Mouse (Mus musculus): Measurements from ENCODE around the gene Fam69b. TPM values are rescaled to one million over a fixed set of nuclear protein-coding genes. Genes with fewer than 3 reads are reported as not detected.

Gene Fam69b
- polyA plus RNA-seq, 1 experiment, result 11.5 TPM

GRCm38 (mm10) chr2:26626081-26626480 is 2.2 kb upstream of the Fam69b start:
- DNase-seq (ENCODE audit: low spot score), result no peak

DNA sequence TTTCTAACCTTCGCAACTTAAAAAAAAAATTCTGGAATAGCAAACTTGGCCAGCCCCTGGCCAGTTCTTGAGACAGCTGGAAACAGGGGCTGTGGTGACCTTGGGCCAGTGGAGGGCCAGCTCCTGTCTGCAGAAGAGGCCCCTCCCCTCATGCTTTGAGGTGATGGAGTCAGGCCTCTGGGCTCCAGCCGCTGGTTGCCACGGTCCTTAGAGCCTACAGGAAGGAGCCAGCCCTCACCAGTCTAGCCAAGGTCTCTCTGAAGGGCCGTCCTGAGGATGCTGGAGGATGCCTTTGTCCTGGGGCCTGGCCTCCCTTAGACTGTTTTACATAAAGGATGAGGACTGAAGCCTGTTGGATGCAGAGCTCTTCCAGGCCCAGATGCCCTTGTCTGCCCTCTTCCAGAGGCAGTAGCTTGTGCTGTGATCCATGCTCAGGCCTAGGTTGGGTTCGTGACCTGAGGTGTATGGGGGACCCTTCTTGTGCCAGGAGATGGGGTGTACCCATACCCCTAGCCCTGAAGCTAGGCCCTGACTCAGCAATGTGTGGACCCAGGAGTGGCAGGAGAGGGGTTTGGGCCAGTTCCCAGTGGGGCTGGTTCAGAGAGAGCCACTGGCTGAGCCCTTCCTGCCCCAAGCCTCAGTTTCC is 658 bp downstream of the Fam69b start:
- DNase-seq (ENCODE audit: low spot score), result no peak

- no peak for DNase-seq (ENCODE audit: low spot score)
These were observed 4.5 kb downstream of the Fam69b start for GRCm38 (mm10) chr2:26632541-26633395.

DNA sequence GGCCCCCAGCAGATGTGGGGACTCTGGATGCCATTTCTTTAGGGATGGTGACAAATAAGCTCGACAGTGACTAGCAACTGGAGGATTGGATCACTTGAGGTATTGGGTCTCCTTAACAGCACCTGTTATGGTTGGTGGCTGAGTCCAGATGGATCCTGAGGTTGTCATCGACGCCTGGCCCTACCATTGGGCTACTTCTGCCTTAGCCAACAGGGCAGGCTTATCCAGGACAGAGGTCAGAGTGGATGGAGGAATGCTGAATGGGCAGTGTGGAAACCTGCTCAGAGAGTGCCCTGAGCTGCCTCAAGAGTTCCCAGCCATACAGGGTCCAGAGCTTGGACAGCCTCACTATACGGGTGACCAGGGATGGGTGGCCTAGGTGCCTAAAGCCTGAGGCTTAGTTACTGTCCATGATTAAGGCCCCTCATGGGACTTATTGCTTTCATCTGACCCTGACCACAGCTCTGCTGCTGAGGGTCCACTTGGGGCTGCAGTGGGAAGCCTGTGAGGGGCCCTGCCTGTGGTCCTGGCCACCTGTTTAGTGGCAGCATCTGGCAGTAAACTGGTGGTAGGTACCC is 5.8 kb downstream of the Fam69b start:
- DNase-seq (ENCODE audit: low spot score), result no peak

DNA sequence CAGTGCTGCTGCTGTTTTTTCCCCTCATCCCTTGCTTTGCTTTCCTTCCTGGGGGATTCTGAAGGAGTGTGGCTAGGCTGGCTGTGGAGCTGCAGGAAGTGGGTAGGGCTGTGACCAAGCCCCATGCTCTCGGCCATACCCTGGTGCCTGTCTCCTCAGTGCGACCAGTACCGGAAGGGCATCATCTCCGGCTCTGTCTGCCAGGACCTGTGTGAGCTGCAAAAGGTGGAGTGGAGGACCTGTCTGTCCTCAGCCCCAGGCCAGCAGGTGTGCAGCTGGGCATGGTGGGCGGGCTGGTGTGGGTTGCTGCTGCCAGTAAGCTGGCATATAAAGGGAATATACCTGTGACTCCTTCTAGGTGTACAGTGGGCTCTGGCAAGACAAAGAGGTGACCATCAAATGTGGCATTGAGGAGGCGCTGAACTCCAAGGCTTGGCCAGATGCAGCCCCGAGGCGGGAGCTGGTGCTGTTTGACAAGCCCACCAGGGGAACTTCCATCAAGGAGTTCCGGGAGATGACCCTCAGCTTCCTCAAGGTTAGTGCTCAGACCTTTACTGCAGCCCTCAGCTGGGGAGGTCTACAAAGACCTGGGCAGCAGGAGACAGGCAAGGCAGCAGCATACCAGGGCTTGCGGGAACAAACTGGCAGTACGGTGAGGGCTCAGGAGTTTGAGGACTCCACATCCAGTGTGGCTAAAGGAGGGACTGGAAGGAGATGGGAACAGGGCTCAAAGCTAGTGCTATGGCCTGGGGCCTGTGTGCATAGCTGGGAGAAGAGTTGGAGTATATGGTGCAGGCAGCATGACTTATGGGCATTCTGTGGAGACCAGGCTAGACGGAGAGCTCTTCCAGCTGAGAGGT is 6.6 kb downstream of the Fam69b start:
- DNase-seq (ENCODE audit: low spot score), result no peak

DNA sequence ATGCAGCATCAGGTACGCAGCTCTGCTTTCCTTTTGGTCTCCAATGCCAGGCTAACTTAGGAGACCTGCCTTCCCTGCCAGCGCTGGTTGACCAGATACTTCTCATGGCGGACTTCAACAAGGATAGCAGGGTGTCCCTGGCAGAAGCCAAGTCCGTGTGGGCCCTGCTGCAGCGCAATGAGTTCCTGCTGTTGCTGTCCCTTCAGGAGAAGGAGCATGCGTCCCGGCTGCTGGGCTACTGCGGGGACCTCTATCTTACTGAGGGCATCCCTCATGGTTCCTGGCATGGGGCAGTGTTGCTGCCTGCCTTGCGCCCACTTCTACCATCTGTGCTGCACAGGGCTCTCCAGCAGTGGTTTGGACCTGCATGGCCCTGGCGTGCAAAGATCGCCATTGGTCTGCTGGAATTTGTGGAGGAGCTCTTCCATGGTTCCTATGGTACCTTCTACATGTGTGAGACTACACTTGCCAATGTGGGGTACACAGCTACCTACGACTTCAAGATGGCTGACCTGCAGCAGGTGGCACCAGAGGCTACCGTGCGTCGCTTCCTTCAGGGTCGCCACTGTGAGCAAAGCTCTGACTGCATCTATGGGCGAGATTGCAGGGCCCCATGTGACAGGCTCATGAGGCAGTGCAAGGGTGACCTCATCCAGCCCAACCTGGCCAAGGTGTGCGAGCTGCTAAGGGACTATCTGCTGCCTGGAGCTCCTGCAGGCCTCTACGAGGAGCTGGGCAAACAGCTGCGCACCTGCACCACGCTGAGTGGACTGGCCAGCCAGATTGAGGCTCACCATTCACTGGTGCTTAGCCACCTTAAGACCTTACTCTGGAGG is 7.5 kb downstream of the Fam69b start:
- no peak for DNase-seq (ENCODE audit: low spot score)

DNA sequence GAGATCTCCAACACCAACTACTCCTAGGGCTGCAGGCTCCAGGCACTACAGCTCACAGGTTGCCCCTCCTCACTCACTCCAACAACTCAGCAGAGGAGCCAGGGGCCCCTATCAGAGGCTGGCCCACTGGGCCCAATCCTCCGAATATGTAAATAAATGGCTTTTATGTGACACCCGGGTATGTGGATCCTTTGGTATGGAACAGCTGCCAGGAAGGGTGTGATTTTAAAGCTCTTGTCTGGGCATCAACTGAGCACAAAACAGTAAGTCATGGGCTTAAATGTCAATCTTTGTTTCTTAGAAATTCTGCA is 8.0 kb downstream of the Fam69b start:
- DNase-seq (ENCODE audit: low spot score), result no peak

GRCm38 (mm10) chr2:26637316-26637932 is 9.2 kb downstream of the Fam69b start:
- no peak for DNase-seq (ENCODE audit: low spot score)

GRCm38 (mm10) chr2:26638039-26638438 is 9.8 kb downstream of the Fam69b start:
- no peak for DNase-seq (ENCODE audit: low spot score)

GRCm38 (mm10) chr2:26638572-26638971 is 10.3 kb downstream of the Fam69b start:
- no peak for DNase-seq (ENCODE audit: low spot score)

DNA sequence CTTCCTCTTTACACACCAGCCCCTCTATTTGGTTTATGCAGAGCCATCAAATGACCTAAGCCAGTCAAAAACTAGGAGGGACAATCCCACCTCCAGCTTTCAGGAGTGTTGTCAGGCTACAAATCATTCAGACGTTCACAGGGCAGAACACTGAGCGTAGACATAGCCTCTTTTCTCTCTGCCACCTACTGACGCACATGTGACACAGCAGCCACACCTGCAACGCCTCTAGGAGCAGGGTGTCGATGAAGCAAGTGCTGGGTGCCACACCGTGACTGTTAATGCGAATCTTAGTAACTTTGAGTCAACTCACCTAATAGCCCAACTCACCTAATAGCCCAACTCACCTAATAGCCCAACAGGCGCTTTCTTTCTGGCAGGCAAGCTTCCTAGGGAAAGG is 10.8 kb downstream of the Fam69b start:
- no peak for DNase-seq (ENCODE audit: low spot score)

DNA sequence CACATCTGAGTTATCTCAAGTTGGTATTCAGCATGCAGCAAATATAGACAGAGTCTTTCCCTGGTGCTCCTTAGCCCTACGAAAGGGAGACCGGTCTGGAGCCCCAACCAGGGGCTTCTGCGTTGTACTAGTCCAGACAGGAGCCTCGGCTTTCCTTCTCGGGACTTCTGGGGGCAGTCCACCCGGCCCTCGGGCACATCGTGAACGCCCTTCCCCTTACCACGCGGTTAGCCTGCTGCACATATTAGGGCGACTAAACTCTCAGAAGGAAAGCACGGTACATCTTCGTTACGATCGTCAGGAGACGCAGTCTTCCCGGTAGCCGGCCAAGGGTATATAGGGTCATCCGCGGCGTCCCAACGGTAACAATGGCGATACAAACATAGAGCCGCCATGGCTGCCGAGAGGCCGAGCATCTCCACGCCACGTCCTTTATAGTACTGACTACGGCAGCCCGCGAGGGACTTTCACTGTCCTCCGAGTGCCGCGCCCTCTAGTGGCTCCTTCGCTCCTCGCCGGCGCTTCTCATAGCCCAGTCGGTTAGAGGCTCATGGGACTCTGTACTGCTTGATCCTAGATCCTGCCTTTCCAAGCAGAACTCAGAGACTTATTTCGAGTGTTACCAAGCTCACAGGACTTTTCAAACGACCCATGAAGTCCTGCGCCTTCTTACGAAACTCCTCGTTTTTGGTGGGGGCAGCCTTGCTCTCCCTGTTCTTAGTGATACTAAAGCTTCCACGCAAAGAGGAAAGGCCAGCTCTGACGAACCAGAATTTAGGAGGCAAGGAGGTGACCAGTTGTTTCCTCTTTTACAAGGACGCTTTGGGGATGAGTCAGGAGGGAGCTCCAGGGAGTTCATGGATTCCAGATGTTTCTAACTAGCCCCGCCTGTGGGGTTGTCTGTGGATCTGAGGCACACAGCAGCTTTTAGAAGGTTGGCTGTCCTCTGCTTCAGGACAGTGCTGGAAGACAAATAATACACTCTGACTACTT is 11.9 kb downstream of the Fam69b start:
- DNase-seq (ENCODE audit: low spot score), result peak; percentile 97

DNA sequence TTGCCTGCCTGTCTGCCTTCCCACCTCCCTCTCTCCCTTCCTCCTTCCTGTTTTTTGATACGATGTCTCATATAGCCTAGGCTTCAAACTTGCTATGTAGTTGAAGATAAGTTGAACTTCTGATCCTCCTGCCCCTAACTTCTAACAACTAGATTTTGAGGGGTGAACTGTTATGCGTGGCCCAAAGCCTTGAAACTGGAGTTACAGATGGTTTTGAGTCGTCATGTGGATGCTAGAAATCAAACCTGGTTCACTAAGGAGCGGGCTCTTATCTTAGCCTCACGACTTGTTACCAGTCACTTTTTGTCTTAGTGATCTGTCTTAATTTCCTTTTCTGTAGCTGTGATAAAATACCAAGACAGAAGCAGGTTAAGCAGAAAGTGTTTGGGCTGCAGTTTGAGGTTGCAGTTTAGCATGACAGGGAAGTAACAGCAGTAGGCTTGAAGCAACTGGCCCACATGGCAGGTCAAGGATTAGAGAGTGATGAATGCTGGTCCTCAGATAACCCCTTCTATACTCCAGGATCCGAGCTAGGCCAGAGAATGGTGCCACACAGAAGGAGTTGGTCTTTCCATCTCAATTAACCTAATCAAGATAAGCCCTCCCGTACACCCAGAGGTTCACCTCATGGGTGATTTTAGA is 12.9 kb downstream of the Fam69b start:
- no peak for DNase-seq (ENCODE audit: low spot score)

GRCm38 (mm10) chr2:26643942-26644341 is 15.7 kb downstream of the Fam69b start:
- no peak for DNase-seq (ENCODE audit: low spot score)

- no peak for DNase-seq (ENCODE audit: low spot score)
These were observed 18.5 kb downstream of the Fam69b start for GRCm38 (mm10) chr2:26646643-26647293.

GRCm38 (mm10) chr2:26654687-26655086 is 26.4 kb downstream of the Fam69b start:
- DNase-seq (ENCODE audit: low spot score), result no peak

GRCm38 (mm10) chr2:26657426-26657825 is 29.2 kb downstream of the Fam69b start:
- no peak for DNase-seq (ENCODE audit: low spot score)

GRCm38 (mm10) chr2:26661143-26661752 is 33.0 kb downstream of the Fam69b start:
- DNase-seq (ENCODE audit: low spot score), result no peak

Data from urinary bladder, adult 2 months (tissue).